Mouse (Mus musculus) limb, embryonic 15.5 days (tissue): ENCODE measurements around the gene Arhgef15. TPM values are rescaled to one million over a fixed set of nuclear protein-coding genes. Genes with fewer than 3 reads are reported as not detected.
"Not testable (repeated sequence)": the region's sequence is repeated elsewhere in the genome, so short reads cannot be mapped to it uniquely, and the experiment has no call there.

Source experiments
- ATAC-seq: fragments of 200-750 bp; cut with Nextera tagmentation; 2 replicates; pipeline ENCODE4 v1.8.0; 2017; ENCODE audit warnings: low read depth, moderate TSS enrichment; ENCODE audit not compliant: insufficient number of reproducible peaks, low FRiP score, low TSS enrichment
- H3K27ac ChIP-seq: fragments of 300-500 bp; sonication (generic); 2 replicates; pipeline ENCODE4 v1.5.1; 2015; ENCODE audit warnings: moderate library complexity, mild to moderate bottlenecking, inconsistent platforms
- H3K27me3 ChIP-seq: fragments of 300-500 bp; sonication (generic); 2 replicates; pipeline ENCODE4 v1.6.1; 2015; ENCODE audit warnings: inconsistent platforms
- H3K36me3 ChIP-seq: fragments of 300-500 bp; sonication (generic); 2 replicates; pipeline ENCODE4 v1.6.1; 2015; ENCODE audit warnings: inconsistent platforms
- H3K4me1 ChIP-seq: fragments of 300-500 bp; sonication (generic); 2 replicates; pipeline ENCODE4 v1.6.1; 2015; ENCODE audit warnings: inconsistent platforms
- H3K4me2 ChIP-seq: fragments of 300-500 bp; sonication (generic); 2 replicates; pipeline ENCODE4 v1.6.1; 2015; ENCODE audit warnings: mild to moderate bottlenecking, inconsistent platforms
- H3K4me3 ChIP-seq: fragments of 300-500 bp; sonication (generic); 2 replicates; pipeline ENCODE4 v1.5.1; 2015; ENCODE audit warnings: mild to moderate bottlenecking, inconsistent platforms
- H3K9ac ChIP-seq: fragments of 300-500 bp; sonication (generic); 2 replicates; pipeline ENCODE4 v1.6.1; 2015; ENCODE audit warnings: inconsistent platforms
- H3K9me3 ChIP-seq: fragments of 300-500 bp; sonication (generic); 2 replicates; pipeline ENCODE4 v1.6.1; 2016; ENCODE audit warnings: inconsistent platforms
- WGBS: fragments of 180-500 bp; shearing (Covaris S2); methylation state at CpG from one replicate; pipeline ENCODE4 v1.1.7; 2015; 5-methylcytosine and 5-hydroxymethylcytosine counted together
- polyA plus RNA-seq: library from polyadenylated mRNA; unstranded; fragments of >200 nt; fragmentation: Nextera tagmentation; extraction: Ambion mirVana; gene quantifications from 2 replicates; pipeline ENCODE4 v1.2.1, GENCODE M21; 2015

Arhgef15 gene
- polyA plus RNA-seq, 1 experiment from 2014 or later = 7.8 TPM

- Histone ChIP-seq H3K9me3 (no peaks in the 10 kb centered on the region), H3K9ac (no peak overlapping the region), H3K27me3 (no peaks in the 10 kb centered on the region), H3K4me1 (0 out of 2 replicates have a peak, but pooled peaks cover 4% of the 10 kb centered on the region), H3K4me2 (no peak overlapping the region), H3K4me3 (no peak overlapping the region), H3K36me3 (no peaks in the 10 kb centered on the region), H3K27ac (no peak overlapping the region; the same call in 1 of the 2 replicates)
- 53% methylated on average over 5 of the region's 5 CpGs for WGBS
- no peak for ATAC-seq
Observed at GRCm38 (mm10) chr11:68979320-68979733, 22.0 kb upstream of the Arhgef15 start.

GRCm38 (mm10) chr11:68975601-68976000 lies 18.3 kb upstream of the Arhgef15 start:
- WGBS = 93% methylated on average over 1 of the region's 1 CpGs
- H3K9me3 ChIP-seq = no peaks in the 10 kb centered on the region
- no peak overlapping the region for H3K4me2 ChIP-seq
- peaks cover 13% of the 10 kb centered on the region for H3K4me1 ChIP-seq
- H3K4me3 ChIP-seq = no peak overlapping the region
- no peaks in the 10 kb centered on the region for H3K36me3 ChIP-seq
- H3K27ac ChIP-seq = no peak overlapping the region
- ATAC-seq = no peak
- no peaks in the 10 kb centered on the region for H3K27me3 ChIP-seq
- H3K9ac ChIP-seq = no peak overlapping the region

DNA sequence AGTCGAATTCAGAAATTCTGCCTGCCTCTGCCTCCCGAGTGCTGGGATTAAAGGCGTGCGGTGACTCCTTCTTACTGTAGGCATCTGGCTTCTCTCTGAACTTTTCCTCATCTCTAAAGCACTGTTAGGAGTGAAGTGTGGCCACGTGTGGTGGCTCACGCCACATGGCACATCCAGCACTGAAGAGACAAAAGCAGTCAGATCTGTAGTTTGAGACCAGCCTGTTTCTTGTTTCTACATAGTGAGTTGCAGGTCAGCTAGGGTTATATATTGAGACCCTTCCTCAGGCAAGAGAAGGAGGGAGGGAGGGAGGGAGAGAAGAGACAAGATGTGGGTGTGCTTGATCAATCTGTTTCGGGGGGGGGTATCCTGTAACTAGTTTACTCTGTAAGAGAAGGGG lies 17.8 kb upstream of the Arhgef15 start, which contains the start of gene Rangrf:
Gene Rangrf, minus strand, starts transcription at position 101 of the 400 bp plus-strand sequence.
- Histone ChIP-seq H3K4me1 (peaks cover 12% of the 10 kb centered on the region), H3K27me3 (no peaks in the 10 kb centered on the region), H3K9me3 (no peaks in the 10 kb centered on the region), H3K4me3 (peak within 1 kb of the TSS; percentile 47), H3K27ac (no peak within 1 kb of the TSS), H3K9ac (no peak within 1 kb of the TSS), H3K36me3 (no peaks in the 10 kb centered on the region), H3K4me2 (peak within 1 kb of the TSS; percentile 75)
- 80% methylated on average over 7 of the region's 7 CpGs for WGBS
- ATAC-seq = no peak

DNA sequence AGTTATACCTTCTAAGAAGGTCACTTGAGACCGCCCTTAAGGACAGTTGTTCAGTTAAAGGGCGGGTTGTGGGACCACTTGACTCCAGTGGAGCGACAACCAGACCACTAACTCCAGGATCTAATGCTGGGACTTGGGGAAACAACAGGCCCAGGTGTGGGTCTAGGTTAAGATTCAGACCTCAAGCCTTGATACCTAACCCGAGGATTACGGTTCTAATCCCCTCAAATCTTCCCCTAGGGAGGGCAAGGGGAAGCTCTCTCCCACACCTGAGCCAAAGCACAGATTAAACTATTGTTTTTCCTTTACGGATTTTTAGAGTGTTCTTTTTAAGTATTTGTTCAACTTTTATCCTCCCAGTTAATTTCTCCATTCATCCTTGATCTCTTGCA lies 16.8 kb upstream of the Arhgef15 start:
- Histone ChIP-seq H3K9me3 (no peaks in the 10 kb centered on the region), H3K36me3 (no peaks in the 10 kb centered on the region), H3K27me3 (no peaks in the 10 kb centered on the region), H3K27ac (no peak overlapping the region), H3K9ac (no peak overlapping the region), H3K4me1 (peaks cover 12% of the 10 kb centered on the region), H3K4me2 (peak overlapping the region; percentile 75), H3K4me3 (peak overlapping the region; percentile 47)
- ATAC-seq = no peak
- WGBS = 38% methylated on average over 6 of the region's 6 CpGs

GRCm38 (mm10) chr11:68973250-68974058 lies 16.2 kb upstream of the Arhgef15 start:
- Histone ChIP-seq H3K4me2 (peak overlapping the region; percentile 75), H3K4me3 (peak overlapping the region; percentile 47), H3K4me1 (peaks cover 15% of the 10 kb centered on the region)
- not testable (repeated sequence) for H3K9me3 ChIP-seq, H3K9ac ChIP-seq, H3K36me3 ChIP-seq, H3K27me3 ChIP-seq, H3K27ac ChIP-seq
- under 1% methylated on average over 38 of the region's 38 CpGs for WGBS
- peak; percentile 84 for ATAC-seq

DNA sequence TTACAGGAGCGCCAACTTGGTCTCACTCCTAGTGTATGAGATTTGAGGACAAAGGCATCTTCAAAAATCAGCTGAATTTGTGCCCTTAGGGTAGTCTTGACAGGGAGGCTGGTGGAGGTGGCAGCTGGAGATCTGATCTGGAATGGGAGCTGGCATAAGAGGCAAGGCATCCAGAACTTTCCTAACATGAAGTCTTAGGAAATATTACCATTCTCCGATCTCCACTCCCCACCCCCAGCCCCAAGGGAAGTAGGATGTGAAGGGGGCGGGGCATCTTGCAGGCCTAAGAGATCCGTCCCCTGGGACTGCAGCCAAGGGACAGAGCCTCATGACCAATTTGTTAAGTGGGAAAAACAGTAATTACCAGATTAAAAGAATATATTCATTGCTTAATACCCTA lies 13.0 kb upstream of the Arhgef15 start:
- Histone ChIP-seq H3K4me2 (no peak overlapping the region), H3K27me3 (no peaks in the 10 kb centered on the region), H3K9ac (no peak overlapping the region), H3K4me3 (no peak overlapping the region), H3K36me3 (no peaks in the 10 kb centered on the region), H3K27ac (no peak overlapping the region), H3K9me3 (no peaks in the 10 kb centered on the region), H3K4me1 (peaks cover 24% of the 10 kb centered on the region)
- WGBS = 70% methylated on average over 4 of the region's 4 CpGs
- no peak for ATAC-seq

DNA sequence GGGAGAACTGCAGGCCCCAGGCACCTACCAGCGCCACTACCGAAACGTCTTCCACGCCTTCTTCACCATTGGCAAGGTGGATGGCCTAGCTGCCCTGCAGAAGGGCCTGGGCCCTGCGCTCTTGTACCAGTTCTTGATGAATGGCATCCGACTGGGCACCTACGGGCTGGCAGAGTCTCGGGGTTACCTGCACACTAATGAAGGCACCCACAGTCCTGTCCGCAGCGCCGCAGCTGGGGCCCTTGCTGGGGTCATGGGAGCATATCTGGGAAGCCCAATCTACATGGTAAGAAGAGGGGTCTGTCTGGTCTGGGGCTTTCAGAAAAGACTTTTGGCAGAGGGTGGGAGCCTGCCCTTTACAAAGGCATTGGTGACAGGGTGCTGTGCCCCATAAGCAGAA lies 11.5 kb upstream of the Arhgef15 start:
- H3K36me3 ChIP-seq = no peaks in the 10 kb centered on the region
- ATAC-seq = no peak

DNA sequence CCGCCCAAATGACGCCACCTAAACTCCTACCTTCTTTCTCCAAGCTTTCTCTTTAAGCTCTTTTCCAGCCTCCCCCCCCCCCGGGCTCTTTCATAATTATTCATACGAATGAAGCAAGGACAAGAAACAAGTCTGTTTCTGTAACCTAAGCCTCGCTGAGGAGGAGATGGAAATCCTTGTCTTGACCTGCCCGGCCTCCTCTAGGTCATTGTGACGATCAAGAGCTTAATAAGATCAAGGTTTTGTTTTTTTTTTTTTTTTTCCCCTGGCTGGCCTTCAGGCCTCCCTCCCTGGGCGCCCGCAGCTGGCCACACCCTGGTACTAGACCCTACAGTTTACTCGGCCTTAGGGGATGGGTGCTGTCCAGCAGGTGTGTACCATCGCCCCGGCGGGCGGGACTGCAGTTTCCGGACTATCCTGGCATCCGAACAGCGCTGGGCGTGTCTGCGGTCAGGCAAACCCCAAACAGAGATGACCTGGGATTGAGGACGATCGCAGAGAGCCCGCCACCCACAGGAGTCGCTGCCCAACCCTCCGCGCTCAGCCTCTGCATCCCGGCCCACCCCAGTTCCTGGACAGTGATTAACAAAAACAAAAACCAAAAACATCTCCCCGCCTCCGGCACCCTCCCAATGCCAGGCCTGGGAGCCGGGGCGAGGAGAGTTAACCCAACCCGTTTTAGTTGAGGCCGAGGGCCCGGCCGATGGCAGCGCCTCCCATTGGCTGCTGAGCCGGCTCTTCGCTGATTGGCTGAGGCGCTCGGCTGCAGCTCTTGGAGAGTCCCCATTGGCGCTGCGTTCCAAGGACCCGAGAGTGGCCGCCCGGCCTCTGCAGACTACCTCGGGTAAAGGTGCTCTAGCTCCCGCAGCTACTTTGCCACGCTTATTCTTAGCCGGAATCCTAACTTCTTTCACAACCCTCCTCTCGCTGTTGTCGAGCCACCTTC lies 10.3 kb upstream of the Arhgef15 start, which contains the start of gene Slc25a35:
Gene Slc25a35, plus strand, starts transcription at position 795 of the 946 bp plus-strand sequence.
- H3K36me3 ChIP-seq = no peaks in the 10 kb centered on the region
- H3K27ac ChIP-seq = no peak within 1 kb of the TSS
- no peaks in the 10 kb centered on the region for H3K9me3 ChIP-seq
- no peaks in the 10 kb centered on the region for H3K27me3 ChIP-seq
- peak within 1 kb of the TSS; percentile 60 for H3K4me3 ChIP-seq
- H3K9ac ChIP-seq = peak within 1 kb of the TSS; percentile 43
- H3K4me2 ChIP-seq = peak within 1 kb of the TSS; percentile 94
- under 1% methylated on average over 50 of the region's 50 CpGs for WGBS
- peaks cover 13% of the 10 kb centered on the region for H3K4me1 ChIP-seq
- peak; percentile 83 for ATAC-seq

More for the DNA sequence above, 11.5 kb upstream of the Arhgef15 start:
- Histone ChIP-seq H3K4me2 (peak overlapping the region; percentile 94; the same call in 1 of the 2 replicates), H3K4me3 (peak overlapping the region; percentile 60), H3K27me3 (no peaks in the 10 kb centered on the region), H3K9ac (peak overlapping the region; percentile 43; the same call in 1 of the 2 replicates), H3K27ac (no peak overlapping the region), H3K9me3 (no peaks in the 10 kb centered on the region), H3K4me1 (peaks cover 20% of the 10 kb centered on the region)
- 87% methylated on average over 11 of the region's 11 CpGs for WGBS

DNA sequence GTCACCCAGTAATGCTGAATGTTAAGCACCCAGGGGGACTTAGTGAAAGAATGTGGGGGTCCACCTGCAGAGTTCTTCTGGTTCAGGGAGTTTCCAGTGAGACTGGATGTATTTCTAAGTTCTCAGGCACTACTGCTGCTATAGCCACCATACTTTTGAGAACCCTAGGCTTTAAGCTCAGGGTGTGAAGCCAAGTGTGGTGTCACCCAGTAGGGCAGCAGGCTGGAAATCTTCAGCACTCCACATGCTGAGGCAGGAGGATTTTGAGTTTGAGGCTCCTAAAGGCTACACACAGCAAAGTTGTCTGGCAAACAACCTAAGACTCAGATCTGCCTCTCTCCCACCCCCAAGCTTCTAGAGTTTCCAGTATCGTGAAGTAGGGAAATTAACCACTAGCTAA lies 9.3 kb upstream of the Arhgef15 start:
- Histone ChIP-seq H3K9me3 (no peaks in the 10 kb centered on the region), H3K27ac (no peak overlapping the region), H3K9ac (no peak overlapping the region), H3K4me2 (no peak overlapping the region), H3K4me3 (no peak overlapping the region), H3K27me3 (no peaks in the 10 kb centered on the region), H3K4me1 (peaks cover 12% of the 10 kb centered on the region), H3K36me3 (no peaks in the 10 kb centered on the region)
- no peak for ATAC-seq
- WGBS = 41% methylated on average over 1 of the region's 1 CpGs

DNA sequence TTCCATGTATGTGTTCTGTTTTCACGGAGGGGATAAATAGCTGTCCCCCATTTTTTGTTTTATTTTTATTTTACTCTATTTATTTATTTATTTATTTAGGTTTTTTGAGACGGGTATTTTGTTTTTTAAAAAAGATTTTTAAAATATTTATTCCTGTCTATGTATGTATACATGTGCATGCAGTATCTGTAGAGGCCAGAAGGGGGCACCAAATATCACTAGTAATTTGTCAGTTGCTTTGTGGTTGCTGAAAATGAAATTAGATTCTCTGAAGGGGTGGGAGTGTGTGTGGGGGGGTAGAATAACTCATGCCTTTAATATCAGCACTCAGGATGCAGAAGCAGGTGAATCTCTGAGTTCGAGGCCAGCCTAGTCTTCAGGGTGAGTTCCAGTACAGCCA lies 8.6 kb upstream of the Arhgef15 start:
- Histone ChIP-seq H3K27me3 (no peaks in the 10 kb centered on the region), H3K9ac (no peak overlapping the region), H3K36me3 (no peaks in the 10 kb centered on the region), H3K4me2 (no peak overlapping the region), H3K27ac (no peak overlapping the region), H3K4me3 (no peak overlapping the region), H3K9me3 (no peaks in the 10 kb centered on the region), H3K4me1 (peaks cover 12% of the 10 kb centered on the region)
- 37% methylated on average over 3 of the region's 3 CpGs for WGBS
- ATAC-seq = no peak

DNA sequence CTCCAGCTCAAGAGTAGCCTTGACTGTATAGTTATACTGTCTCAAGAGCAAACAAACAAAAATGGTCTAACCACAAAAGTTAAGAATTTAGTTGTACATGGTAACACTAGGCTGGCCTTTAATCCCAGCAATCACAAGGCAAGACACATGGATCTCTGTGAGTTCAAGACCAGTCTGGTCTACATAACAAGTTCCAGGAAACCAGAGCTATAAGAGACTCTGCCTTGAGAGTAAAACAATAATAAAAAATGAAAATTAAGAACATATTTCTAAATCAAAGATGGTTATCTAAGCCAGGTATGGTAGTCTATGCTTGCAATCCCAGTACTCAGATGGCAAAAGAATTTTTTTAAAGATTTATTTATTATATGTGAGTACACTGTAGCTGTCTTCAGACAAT lies 7.8 kb upstream of the Arhgef15 start:
- Histone ChIP-seq H3K4me3 (no peak overlapping the region), H3K9ac (no peak overlapping the region), H3K27ac (no peak overlapping the region), H3K9me3 (no peaks in the 10 kb centered on the region), H3K27me3 (no peaks in the 10 kb centered on the region), H3K4me2 (no peak overlapping the region), H3K36me3 (no peaks in the 10 kb centered on the region), H3K4me1 (peaks cover 12% of the 10 kb centered on the region)
- ATAC-seq = no peak

- Histone ChIP-seq H3K27ac (no peak overlapping the region), H3K27me3 (no peaks in the 10 kb centered on the region), H3K4me3 (no peak overlapping the region), H3K9ac (no peak overlapping the region), H3K9me3 (no peaks in the 10 kb centered on the region), H3K4me2 (no peak overlapping the region), H3K36me3 (no peaks in the 10 kb centered on the region), H3K4me1 (peaks cover 8% of the 10 kb centered on the region)
- no peak for ATAC-seq
- WGBS = 70% methylated on average over 2 of the region's 2 CpGs
Observed at GRCm38 (mm10) chr11:68963405-68963804, 6.1 kb upstream of the Arhgef15 start.
